Mouse (Mus musculus) effector memory CD4-positive, alpha-beta T cell, adult 5 months (primary cell): ENCODE results near the gene Rtf1. TPM values are rescaled to one million over a fixed set of nuclear protein-coding genes. Genes with fewer than 3 reads are reported as not detected.

Experiments
- polyA plus RNA-seq: library from polyadenylated mRNA; unstranded; fragments of 100-300 nt; shearing (Covaris generic); gene quantifications from one replicate; pipeline ENCODE4 v1.2.1, GENCODE M21; 2017

The Rtf1 gene
- polyA plus RNA-seq, result 64.8 TPM

DNA sequence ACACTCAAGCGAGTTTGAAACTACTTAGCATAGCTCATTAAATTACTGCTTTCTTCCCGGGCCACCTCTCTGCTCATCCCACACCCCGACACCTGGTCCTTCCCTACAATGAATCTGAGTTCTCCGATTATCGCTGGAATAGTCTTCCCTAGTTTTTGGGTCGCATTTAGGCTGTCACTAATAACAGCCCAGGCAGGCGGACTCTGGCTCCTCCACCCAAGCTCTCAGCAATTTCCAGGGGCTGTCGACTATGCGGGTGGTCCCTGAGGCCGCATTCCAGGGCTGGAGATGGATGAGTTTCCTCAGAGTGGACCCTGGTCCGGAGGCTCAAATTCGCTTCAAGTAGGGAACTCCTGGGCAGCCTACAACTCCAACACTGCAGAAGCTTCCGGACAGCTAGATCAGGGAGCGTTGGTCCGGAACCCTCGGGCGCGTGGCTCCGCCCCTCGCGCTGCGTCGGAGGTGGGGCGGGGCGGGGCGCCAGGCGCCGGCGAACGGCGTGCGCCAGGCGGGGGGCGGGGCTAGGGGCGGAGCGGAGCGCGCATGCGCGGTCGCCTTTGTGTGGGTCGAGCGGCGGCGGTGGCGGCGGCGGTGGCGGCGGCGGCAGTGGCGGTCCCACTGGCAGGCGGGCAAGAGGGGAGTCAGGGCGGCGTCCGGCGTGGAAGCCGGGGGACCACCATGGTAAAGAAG lies at the start of gene Rtf1:
Gene Rtf1, plus strand, starts transcription at position 544 of the 690 bp plus-strand sequence.

GRCm38 (mm10) chr2:119662220-119663182 lies 12.4 kb upstream of the Rtf1 start, which contains the start of gene Ndufaf1:
Ndufaf1 (minus strand) TSS chr2:119662827.

GRCm38 (mm10) chr2:119741581-119742411 lies 66.9 kb downstream of the Rtf1 start, which contains the start of gene Itpka:
Itpka (plus strand) TSS chr2:119742337.

DNA sequence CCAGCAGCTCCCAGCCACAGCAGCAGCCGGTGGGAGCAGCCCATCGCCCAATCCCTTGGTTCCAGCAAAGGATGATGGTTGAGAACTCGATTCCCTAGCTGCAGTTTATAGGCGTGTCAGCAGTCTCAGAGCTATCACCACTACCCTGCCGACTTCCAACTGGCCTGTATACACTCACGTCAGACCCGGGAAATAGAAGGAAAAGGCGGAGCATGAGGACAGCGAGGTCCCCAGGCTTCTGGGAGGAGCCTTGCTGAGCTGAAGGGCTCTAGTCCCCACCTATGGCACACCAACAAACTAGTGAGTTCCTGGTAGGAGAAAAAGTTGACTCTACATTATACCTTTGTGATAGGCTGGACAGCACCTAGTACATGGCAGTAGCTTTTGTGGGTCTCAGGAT lies 85.4 kb downstream of the Rtf1 start, which contains the start of gene Ltk:
Gene Ltk, minus strand, starts transcription at position 181 of the 400 bp plus-strand sequence.

Other genes with a start within 250 kb of the Rtf1 start
- 4.5 TPM for gene Ino80, start 197.4 kb upstream of the Rtf1 start, polyA plus RNA-seq
- gene Exd1, start 127.4 kb upstream of the Rtf1 start, polyA plus RNA-seq, result 0.25 TPM
- 96.5 TPM for gene Chp1, start 127.4 kb upstream of the Rtf1 start, polyA plus RNA-seq
- gene Nusap1, start 56.8 kb upstream of the Rtf1 start, polyA plus RNA-seq, result 0.70 TPM
- gene Oip5, start 56.6 kb upstream of the Rtf1 start, polyA plus RNA-seq, result 0.70 TPM
- 10.5 TPM for gene Ndufaf1, start 12.2 kb upstream of the Rtf1 start, polyA plus RNA-seq
- gene Itpka, start 67.3 kb downstream of the Rtf1 start, polyA plus RNA-seq, result 0.20 TPM
- 0.62 TPM for gene Ltk, start 85.4 kb downstream of the Rtf1 start, polyA plus RNA-seq
- gene Rpap1, start 112.5 kb downstream of the Rtf1 start, polyA plus RNA-seq, result 24.5 TPM
- gene Tyro3, start 122.7 kb downstream of the Rtf1 start, polyA plus RNA-seq, result 4.8 TPM
- gene Mga, start 222.2 kb downstream of the Rtf1 start, polyA plus RNA-seq, result 36.8 TPM